Mouse (Mus musculus): ENCODE measurements around the gene Ubc. TPM values are rescaled to one million over a fixed set of nuclear protein-coding genes. Genes with fewer than 3 reads are reported as not detected.
A peak's percentile ranks its signal among the peaks of the same experiment; 100 is the strongest.

The Ubc gene
- polyA plus RNA-seq, 1 experiment = 168 TPM

GRCm38 (mm10) chr5:125352781-125353294 lies 37.2 kb downstream of the Ubc start:
- WGBS = 62% methylated on average over 5 of the region's 5 CpGs
- H3K4me3 ChIP-seq (replicated peaks; ENCODE audit: control insufficient read depth, low read depth, low read length) = no peak overlapping the region
- peaks cover 2% of the 10 kb centered on the region; the same call in 1 of the 2 replicates for H3K4me1 ChIP-seq (ENCODE audit: control insufficient read depth, insufficient read depth, low read length)
- TF ChIP-seq POLR2A (IDR thresholded peaks at IDR 0.05; ENCODE audit: borderline replicate concordance, control insufficient read depth, low read depth, low read length) (no peak), CTCF (IDR thresholded peaks at IDR 0.05; ENCODE audit: control insufficient read depth, insufficient read depth, low read length) (peak; percentile 20; the same call in 1 of the 2 replicates)
- no peak overlapping the region for H3K27ac ChIP-seq (ENCODE audit: control insufficient read depth, insufficient read depth, low read depth, low read length, poor library complexity)

- no peak for TF ChIP-seq POLR2A (IDR thresholded peaks at IDR 0.05; ENCODE audit: borderline replicate concordance, control insufficient read depth, low read depth, low read length)
- no peak for TF ChIP-seq CTCF (IDR thresholded peaks at IDR 0.05; ENCODE audit: control insufficient read depth, insufficient read depth, low read length)
- Histone ChIP-seq H3K27ac (ENCODE audit: control insufficient read depth, insufficient read depth, low read depth, low read length, poor library complexity) (no peak overlapping the region), H3K4me3 (replicated peaks; ENCODE audit: control insufficient read depth, low read depth, low read length) (no peak overlapping the region), H3K4me1 (ENCODE audit: control insufficient read depth, insufficient read depth, low read length) (peaks cover 2% of the 10 kb centered on the region; the same call in 1 of the 2 replicates)
- 17% methylated on average over 5 of the region's 5 CpGs for WGBS
Measured at GRCm38 (mm10) chr5:125351939-125352338, 38.1 kb downstream of the Ubc start.

- peaks cover 2% of the 10 kb centered on the region; the same call in 1 of the 2 replicates for H3K4me1 ChIP-seq (ENCODE audit: control insufficient read depth, insufficient read depth, low read length)
- 77% methylated on average over 8 of the region's 8 CpGs for WGBS
- TF ChIP-seq POLR2A (IDR thresholded peaks at IDR 0.05; ENCODE audit: borderline replicate concordance, control insufficient read depth, low read depth, low read length) = no peak
- TF ChIP-seq CTCF (IDR thresholded peaks at IDR 0.05; ENCODE audit: control insufficient read depth, insufficient read depth, low read length) = no peak
Measured at GRCm38 (mm10) chr5:125351057-125351456, 38.9 kb downstream of the Ubc start.

GRCm38 (mm10) chr5:125349391-125349790 lies 40.6 kb downstream of the Ubc start:
- no peak overlapping the region for H3K4me3 ChIP-seq (replicated peaks; ENCODE audit: control insufficient read depth, low read depth, low read length)
- TF ChIP-seq POLR2A (IDR thresholded peaks at IDR 0.05; ENCODE audit: borderline replicate concordance, control insufficient read depth, low read depth, low read length) (no peak), CTCF (IDR thresholded peaks at IDR 0.05; ENCODE audit: control insufficient read depth, insufficient read depth, low read length) (no peak)
- 91% methylated on average over 3 of the region's 3 CpGs for WGBS
- no peak overlapping the region for H3K27ac ChIP-seq (ENCODE audit: control insufficient read depth, insufficient read depth, low read depth, low read length, poor library complexity)
- H3K4me1 ChIP-seq (ENCODE audit: control insufficient read depth, insufficient read depth, low read length) = peaks cover 2% of the 10 kb centered on the region; the same call in 1 of the 2 replicates

More at GRCm38 (mm10) chr5:125351057-125351456, 38.9 kb downstream of the Ubc start:
- H3K4me3 ChIP-seq (replicated peaks; ENCODE audit: control insufficient read depth, low read depth, low read length) = no peak overlapping the region
- no peak overlapping the region for H3K27ac ChIP-seq (ENCODE audit: control insufficient read depth, insufficient read depth, low read depth, low read length, poor library complexity)

GRCm38 (mm10) chr5:125348487-125348886 lies 41.5 kb downstream of the Ubc start:
- 41% methylated on average over 8 of the region's 8 CpGs for WGBS
- Histone ChIP-seq H3K4me3 (replicated peaks; ENCODE audit: control insufficient read depth, low read depth, low read length) (no peak overlapping the region), H3K4me1 (ENCODE audit: control insufficient read depth, insufficient read depth, low read length) (peaks cover 2% of the 10 kb centered on the region; the same call in 1 of the 2 replicates), H3K27ac (ENCODE audit: control insufficient read depth, insufficient read depth, low read depth, low read length, poor library complexity) (no peak overlapping the region)
- TF ChIP-seq POLR2A (IDR thresholded peaks at IDR 0.05; ENCODE audit: borderline replicate concordance, control insufficient read depth, low read depth, low read length) = no peak
- peak; percentile 73 for TF ChIP-seq CTCF (IDR thresholded peaks at IDR 0.05; ENCODE audit: control insufficient read depth, insufficient read depth, low read length)

GRCm38 (mm10) chr5:125348067-125348466 lies 41.9 kb downstream of the Ubc start:
- 60% methylated on average over 7 of the region's 7 CpGs for WGBS
- no peak for TF ChIP-seq POLR2A (IDR thresholded peaks at IDR 0.05; ENCODE audit: borderline replicate concordance, control insufficient read depth, low read depth, low read length)
- no peak for TF ChIP-seq CTCF (IDR thresholded peaks at IDR 0.05; ENCODE audit: control insufficient read depth, insufficient read depth, low read length)

GRCm38 (mm10) chr5:125344296-125344695 lies 45.7 kb downstream of the Ubc start:
- 92% methylated on average over 6 of the region's 6 CpGs for WGBS
- no peak overlapping the region for H3K27ac ChIP-seq (ENCODE audit: control insufficient read depth, insufficient read depth, low read depth, low read length, poor library complexity)
- H3K4me1 ChIP-seq (ENCODE audit: control insufficient read depth, insufficient read depth, low read length) = peaks cover 1% of the 10 kb centered on the region; the same call in 1 of the 2 replicates
- H3K4me3 ChIP-seq (replicated peaks; ENCODE audit: control insufficient read depth, low read depth, low read length) = no peak overlapping the region
- TF ChIP-seq POLR2A (IDR thresholded peaks at IDR 0.05; ENCODE audit: borderline replicate concordance, control insufficient read depth, low read depth, low read length) = no peak
- TF ChIP-seq CTCF (IDR thresholded peaks at IDR 0.05; ENCODE audit: control insufficient read depth, insufficient read depth, low read length) = no peak

More at GRCm38 (mm10) chr5:125348067-125348466, 41.9 kb downstream of the Ubc start:
- no peak overlapping the region for H3K27ac ChIP-seq (ENCODE audit: control insufficient read depth, insufficient read depth, low read depth, low read length, poor library complexity)
- no peak overlapping the region for H3K4me3 ChIP-seq (replicated peaks; ENCODE audit: control insufficient read depth, low read depth, low read length)
- H3K4me1 ChIP-seq (ENCODE audit: control insufficient read depth, insufficient read depth, low read length) = peaks cover 2% of the 10 kb centered on the region; the same call in 1 of the 2 replicates

- 35% methylated on average over 14 of the region's 14 CpGs for WGBS
- Histone ChIP-seq H3K27ac (ENCODE audit: control insufficient read depth, insufficient read depth, low read depth, low read length, poor library complexity) (peak overlapping the region; percentile 57; the same call in 1 of the 2 replicates), H3K4me3 (replicated peaks; ENCODE audit: control insufficient read depth, low read depth, low read length) (no peak overlapping the region), H3K4me1 (ENCODE audit: control insufficient read depth, insufficient read depth, low read length) (peaks cover 8% of the 10 kb centered on the region; the same call in 1 of the 2 replicates)
- TF ChIP-seq POLR2A (IDR thresholded peaks at IDR 0.05; ENCODE audit: borderline replicate concordance, control insufficient read depth, low read depth, low read length) = no peak
Measured at GRCm38 (mm10) chr5:125341459-125342090, 48.4 kb downstream of the Ubc start.
